Mouse (Mus musculus): ENCODE data around the gene Serinc1.

DNA sequence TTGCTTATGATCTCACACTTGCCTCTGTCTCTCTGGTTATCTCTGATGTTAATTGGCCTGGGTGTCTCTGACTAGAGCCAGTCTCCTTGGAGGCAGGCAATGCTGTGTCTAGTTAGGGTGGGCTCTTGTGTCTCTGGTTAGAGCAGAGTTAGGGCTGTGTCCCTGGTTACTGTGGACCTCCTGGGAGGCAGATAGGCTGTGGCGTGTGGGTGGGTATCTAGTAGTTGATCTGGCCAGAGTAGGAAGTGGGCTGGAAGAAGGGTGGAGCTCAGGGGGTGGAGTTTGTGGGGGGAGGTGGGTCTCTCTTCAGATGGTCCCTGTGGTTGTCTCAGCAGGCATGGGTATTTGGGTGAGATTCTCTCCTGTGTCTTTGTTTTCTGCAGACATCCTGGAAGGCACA, 33.9 kb upstream of the Serinc1 start:
- no peak for TF ChIP-seq CTCF (IDR thresholded peaks at IDR 0.05; ENCODE audit: low read depth, low read length)
- TF ChIP-seq POLR2A (IDR thresholded peaks at IDR 0.05; ENCODE audit: extremely low read depth, insufficient read depth, low read length) = no peak

Measured in liver, adult 2 months (tissue).